In the genomic region with DNA sequence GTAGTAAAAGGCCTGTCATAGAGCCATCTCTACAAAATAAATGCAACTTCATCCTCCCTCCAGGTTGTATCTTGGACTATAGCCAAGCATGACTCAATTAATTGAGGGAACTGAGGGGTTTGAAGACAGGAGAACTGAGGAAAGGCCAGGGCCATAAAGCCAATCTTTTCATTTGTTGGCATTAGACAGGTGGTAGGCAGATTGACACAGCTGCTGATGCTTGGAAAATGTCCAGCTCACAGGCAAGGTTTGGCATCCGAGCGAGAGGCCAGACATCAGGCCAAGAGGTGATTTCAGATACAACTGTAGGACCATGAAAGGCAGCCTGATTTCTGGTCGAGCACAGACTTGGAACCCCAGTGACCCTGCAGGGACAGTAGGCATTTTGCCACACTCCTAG, we compare ENCODE assay signal across 16 mouse cellular contexts.
A peak's percentile ranks its signal among the peaks of the same experiment; 100 is the strongest.
DNase-seq lines count a peak whose midpoint lies in the region; ATAC-seq and TF ChIP-seq lines count a peak whose summit lies in the region.
"Had no signal": no experiment of that assay in that cellular context is flagged by ENCODE, and none has a peak within 500 bp of the region (broad histone marks: within the 10 kb centered on the region; RNA-seq: fewer than 3 reads in every experiment).

No protein-coding gene starts in this region.

- ATAC-seq in hindbrain, embryonic 14.5 days (ENCODE audit: low FRiP score): peak; percentile 48; the same call in 1 of the 2 replicates
- ATAC-seq in limb, embryonic 14.5 days (ENCODE audit: low FRiP score, low read depth): peak; percentile 42
- ATAC-seq: forebrain, embryonic 14.5 days; intestine, embryonic 16.5 days; lung, postnatal 0 days had no signal

- no peak overlapping the region for H3ac ChIP-seq in C2C12 (ENCODE audit: control insufficient read depth, insufficient read length, low read depth)

- no peak overlapping the region for H3K4me3 ChIP-seq in hindbrain, embryonic 14.5 days (replicated peaks; ENCODE audit: low read length)
- H3K4me3 ChIP-seq in hindbrain, embryonic 10.5 days: no peak overlapping the region
- no peak overlapping the region for H3K4me3 ChIP-seq in C2C12 (ENCODE audit: insufficient read depth, poor library complexity, severe bottlenecking)
- H3K4me3 ChIP-seq in limb, embryonic 14.5 days (replicated peaks; ENCODE audit: low read length): no peak overlapping the region
- H3K4me3 ChIP-seq: liver, embryonic 15.5 days; midbrain, embryonic 12.5 days had no signal

- H3K4me2 ChIP-seq in hindbrain, embryonic 14.5 days (replicated peaks): no peak overlapping the region
- H3K4me2 ChIP-seq in limb, embryonic 14.5 days (replicated peaks; ENCODE audit: low read depth, low read length, severe bottlenecking): no peak overlapping the region
- H3K4me2 ChIP-seq: liver, embryonic 15.5 days; midbrain, embryonic 12.5 days had no signal

- DNase-seq in cerebellum, postnatal 14 days: peak; percentile 11 to 30
- DNase-seq in cerebellum, adult 8-10 months: no peak
- DNase-seq in hindbrain, embryonic 14.5 days (ENCODE audit: low spot score): no peak
- no peak for DNase-seq in hindbrain, embryonic 10.5 days (ENCODE audit: low spot score)
- DNase-seq in limb, embryonic 14.5 days (ENCODE audit: low spot score): peak; percentile 62
- no peak for DNase-seq in embryo, embryonic 9.5 days (ENCODE audit: extremely low spot score)
- DNase-seq: cerebellum, postnatal 36 days; gastrocnemius, postnatal 10 days; kidney, postnatal 36 days; thymus, postnatal 14 days had no signal

- TF ChIP-seq CTCF in C2C12 (IDR thresholded peaks at IDR 0.05; ENCODE audit: control insufficient read depth, insufficient read depth, insufficient read length): no peak

- TF ChIP-seq POLR2A in limb, embryonic 14.5 days (IDR thresholded peaks at IDR 0.05; ENCODE audit: borderline replicate concordance, extremely low read depth, insufficient read depth, insufficient read length): no peak

- H3K27me3 ChIP-seq in hindbrain, embryonic 14.5 days (ENCODE audit: control insufficient read depth, insufficient read depth, low read length): no peaks in the 10 kb centered on the region
- H3K27me3 ChIP-seq in hindbrain, embryonic 10.5 days (ENCODE audit: insufficient read depth, poor library complexity, severe bottlenecking): no peaks in the 10 kb centered on the region
- no peaks in the 10 kb centered on the region for H3K27me3 ChIP-seq in C2C12 (ENCODE audit: control insufficient read depth, insufficient read depth, insufficient read length)
- no peaks in the 10 kb centered on the region for H3K27me3 ChIP-seq in limb, embryonic 14.5 days (ENCODE audit: control insufficient read depth, insufficient read depth, low read length)
- H3K27me3 ChIP-seq: liver, embryonic 15.5 days; midbrain, embryonic 12.5 days had no signal

- H3K4me1 ChIP-seq in hindbrain, embryonic 14.5 days (replicated peaks; ENCODE audit: control insufficient read depth, insufficient read depth, low read length): no peaks in the 10 kb centered on the region
- no peaks in the 10 kb centered on the region for H3K4me1 ChIP-seq in hindbrain, embryonic 10.5 days (replicated peaks)
- peaks cover 10% of the 10 kb centered on the region for H3K4me1 ChIP-seq in limb, embryonic 14.5 days (ENCODE audit: control insufficient read depth, insufficient read depth, low read length)
- H3K4me1 ChIP-seq: liver, embryonic 15.5 days; midbrain, embryonic 12.5 days had no signal

- 63% methylated on average over 3 of the region's 3 CpGs for WGBS in hindbrain, embryonic 14.5 days
- 81% methylated on average over 3 of the region's 3 CpGs for WGBS in hindbrain, embryonic 10.5 days
- WGBS in limb, embryonic 14.5 days: 26% methylated on average over 3 of the region's 3 CpGs

- no peaks in the 10 kb centered on the region for H3K79me2 ChIP-seq in C2C12 (ENCODE audit: control insufficient read depth, insufficient read depth)

- H3K27ac ChIP-seq in hindbrain, embryonic 14.5 days: no peak overlapping the region
- H3K27ac ChIP-seq in hindbrain, embryonic 10.5 days: no peak overlapping the region
- H3K27ac ChIP-seq in limb, embryonic 14.5 days (replicated peaks; ENCODE audit: low read depth, low read length): no peak overlapping the region
- H3K27ac ChIP-seq: liver, embryonic 15.5 days; midbrain, embryonic 12.5 days had no signal

- H3K36me3 ChIP-seq in hindbrain, embryonic 14.5 days (replicated peaks; ENCODE audit: control insufficient read depth, insufficient read depth): no peaks in the 10 kb centered on the region
- no peaks in the 10 kb centered on the region for H3K36me3 ChIP-seq in hindbrain, embryonic 10.5 days
- H3K36me3 ChIP-seq in C2C12 (ENCODE audit: control insufficient read depth, insufficient read depth): no peaks in the 10 kb centered on the region
- no peaks in the 10 kb centered on the region for H3K36me3 ChIP-seq in limb, embryonic 14.5 days (ENCODE audit: control insufficient read depth, insufficient read depth, low read length)
- H3K36me3 ChIP-seq: liver, embryonic 15.5 days; midbrain, embryonic 12.5 days had no signal

- no peaks in the 10 kb centered on the region for H3K9me3 ChIP-seq in hindbrain, embryonic 14.5 days (ENCODE audit: control insufficient read depth, low read length)
- no peaks in the 10 kb centered on the region for H3K9me3 ChIP-seq in hindbrain, embryonic 10.5 days
- H3K9me3 ChIP-seq in limb, embryonic 14.5 days (ENCODE audit: control insufficient read depth, low read length): no peaks in the 10 kb centered on the region
- H3K9me3 ChIP-seq: liver, embryonic 15.5 days had no signal

- no peak overlapping the region for H3K9ac ChIP-seq in hindbrain, embryonic 14.5 days
- no peak overlapping the region for H3K9ac ChIP-seq in limb, embryonic 14.5 days (ENCODE audit: low read depth, low read length, severe bottlenecking)
- H3K9ac ChIP-seq: liver, embryonic 15.5 days; midbrain, embryonic 12.5 days had no signal

- no peaks in the 10 kb centered on the region for H3K79me3 ChIP-seq in C2C12 (ENCODE audit: low read depth)

TF ChIP-seq in C2C12, 6 proteins besides CTCF, POLR2A, EP300 and RAD21:
- no peak for TF ChIP-seq MYOG (IDR thresholded peaks at IDR 0.05; ENCODE audit: control insufficient read depth, extremely low read depth, insufficient read length)
- no peak for TF ChIP-seq CEBPB (IDR thresholded peaks at IDR 0.05; ENCODE audit: low read depth)
- peak; percentile 53 for TF ChIP-seq MYOD1 (IDR thresholded peaks at IDR 0.05; ENCODE audit: control insufficient read depth, insufficient read length, low read depth)
TF ChIP-seq in C2C12: peak in this region for 1.

Comparison
In these comparisons a context has a peak if more than half of its experiments do, and no peak if none do; other contexts are left out.
1. DNase-seq: peak in cerebellum, postnatal 14 days (2 of 2) and limb, embryonic 14.5 days (single experiment); none in cerebellum, adult 8-10 months (single experiment), hindbrain, embryonic 14.5 days (single experiment), hindbrain, embryonic 10.5 days (single experiment) and embryo, embryonic 9.5 days (single experiment).